Mouse (Mus musculus) bone marrow macrophage, adult 2 months (primary cell): ENCODE measurements at regions not wholly inside any gene's neighbourhood (a gene's known extent, or its start where the extent isn't known, plus 50 kb on each side); places are given as distances from the start of the nearest gene placed in this dataset.

ENCODE experiments used
- CTCF ChIP-seq: IDR thresholded peaks from 2 replicates; pipeline ENCODE4 v1.5.1; 2012; ENCODE audit warnings: low read depth, mild to moderate bottlenecking, low read length, moderate library complexity
- POLR2A ChIP-seq: IDR thresholded peaks from 2 replicates; pipeline ENCODE4 v1.6.1; 2012; ENCODE audit warnings: mild to moderate bottlenecking, low read depth, low read length, borderline replicate concordance

DNA sequence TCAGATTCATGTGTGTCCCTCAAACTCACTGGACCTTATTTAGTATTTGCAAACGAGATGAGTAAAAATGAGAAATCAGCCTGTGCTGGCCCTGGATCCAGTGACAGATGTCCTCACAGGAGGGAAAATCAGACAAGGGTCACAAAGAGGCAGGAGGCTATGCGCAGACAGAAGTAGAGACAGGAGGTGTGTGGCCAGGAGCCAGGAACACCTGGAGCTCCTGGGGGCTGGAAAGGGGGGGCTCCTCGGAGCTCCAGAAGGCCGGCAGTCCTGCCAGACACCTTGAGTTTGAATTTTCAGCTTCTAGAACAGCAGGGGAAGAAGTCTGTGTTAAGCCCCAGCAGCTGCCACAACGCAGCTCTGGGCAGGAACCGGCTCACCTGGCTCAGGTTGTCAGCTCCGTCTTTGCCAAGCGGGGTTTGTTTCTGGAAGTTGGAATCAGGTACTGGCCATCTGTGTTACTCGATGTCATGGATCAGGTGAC, 53.7 kb upstream of the Lrpap1 start:
- TF ChIP-seq CTCF (no peak), POLR2A (no peak)
